Mouse (Mus musculus) ES-E14 (cell line): Measurements from ENCODE around the gene Itk. TPM values are rescaled to one million over a fixed set of nuclear protein-coding genes. Genes with fewer than 3 reads are reported as not detected.

Experiments
- DNase-seq: peaks from one replicate; pipeline ENCODE4 v3.0.0-alpha.2; 2013; ENCODE audit warnings: low read depth, low spot score
- H3K27ac ChIP-seq: 2 replicates; pipeline ENCODE4 v1.5.1; 2012; ENCODE audit warnings: low read depth, mild to moderate bottlenecking, low read length, moderate library complexity, mixed read lengths; ENCODE audit not compliant: poor library complexity, insufficient read depth, severe bottlenecking
- H3K36me3 ChIP-seq: 2 replicates; pipeline ENCODE4 v1.6.1; 2012; ENCODE audit warnings: mild to moderate bottlenecking, low read length, moderate library complexity, mixed read lengths; ENCODE audit not compliant: control insufficient read depth, poor library complexity, insufficient read depth, severe bottlenecking
- H3K4me1 ChIP-seq, 2 experiments: fragments of 150-350 bp in 1 of 2; sonication (generic) in 1 of 2; 2 replicates each; pipeline ENCODE4 v1.6.1; 2012; ENCODE audit warnings: low read length in 2 of 2, mild to moderate bottlenecking in 1 of 2, mixed read lengths in 1 of 2; ENCODE audit not compliant: control insufficient read depth in 2 of 2, insufficient read depth in 2 of 2, poor library complexity in 1 of 2
- H3K4me3 ChIP-seq, 2 experiments: fragments of 150-350 bp in 1 of 2; sonication (generic) in 1 of 2; 2 replicates each; pipeline ENCODE4 v1.5.1; 2012; ENCODE audit warnings: low read length in 2 of 2, low read depth in 1 of 2, mild to moderate bottlenecking in 1 of 2, mixed read lengths in 1 of 2; ENCODE audit not compliant: insufficient read depth in 1 of 2, poor library complexity in 1 of 2, severe bottlenecking in 1 of 2
- H3K9ac ChIP-seq: 2 replicates; pipeline ENCODE4 v1.6.1; 2012; ENCODE audit warnings: low read depth, mild to moderate bottlenecking, low read length, mixed read lengths; ENCODE audit not compliant: poor library complexity, insufficient read depth, severe bottlenecking
- H3K9me3 ChIP-seq: fragments of 150-350 bp; sonication (generic); 2 replicates; pipeline ENCODE4 v1.6.1; 2012; ENCODE audit warnings: low read depth, mild to moderate bottlenecking, low read length; ENCODE audit not compliant: control insufficient read depth, insufficient read depth
- CHD2 ChIP-seq: IDR thresholded peaks from 2 replicates; pipeline ENCODE4 v1.6.1; 2014; ENCODE audit warnings: mild to moderate bottlenecking, low read depth, low read length, inconsistent platforms
- HCFC1 ChIP-seq: IDR thresholded peaks from 2 replicates; pipeline ENCODE4 v1.6.1; 2012; ENCODE audit warnings: low read length, inconsistent platforms, borderline replicate concordance; ENCODE audit not compliant: insufficient read depth
- MAFK ChIP-seq: IDR thresholded peaks from 2 replicates; pipeline ENCODE4 v1.6.1; 2014; ENCODE audit warnings: mild to moderate bottlenecking, low read depth, low read length, inconsistent platforms; ENCODE audit not compliant: insufficient read depth
- ZC3H11A ChIP-seq: IDR thresholded peaks from 2 replicates; pipeline ENCODE4 v1.6.1; 2012; ENCODE audit warnings: low read depth, mild to moderate bottlenecking, inconsistent platforms, low read length, borderline replicate concordance
- ZNF384 ChIP-seq: IDR thresholded peaks from 2 replicates; pipeline ENCODE4 v1.6.1; 2012; ENCODE audit warnings: low read depth, low read length, inconsistent platforms
- in situ Hi-C, 2 experiments: fragments of 600-800 bp; cut with MboI; formaldehyde crosslinking; loops; one replicate each; pipeline ENCODE4 v1.15.1; 2025; ENCODE audit warnings: low sequenced_read_pairs in 2 of 2, inconsistent platforms in 1 of 2; ENCODE audit not compliant: unreplicated experiment in 2 of 2
- total RNA-seq: library from RNA; depleted of rRNA; stranded (reverse); fragments of 300-350 nt; gene quantifications from 2 replicates; pipeline ENCODE4 v1.2.3, GENCODE M21; 2012

Gene Itk
- total RNA-seq, 1 experiment: not detected

DNA sequence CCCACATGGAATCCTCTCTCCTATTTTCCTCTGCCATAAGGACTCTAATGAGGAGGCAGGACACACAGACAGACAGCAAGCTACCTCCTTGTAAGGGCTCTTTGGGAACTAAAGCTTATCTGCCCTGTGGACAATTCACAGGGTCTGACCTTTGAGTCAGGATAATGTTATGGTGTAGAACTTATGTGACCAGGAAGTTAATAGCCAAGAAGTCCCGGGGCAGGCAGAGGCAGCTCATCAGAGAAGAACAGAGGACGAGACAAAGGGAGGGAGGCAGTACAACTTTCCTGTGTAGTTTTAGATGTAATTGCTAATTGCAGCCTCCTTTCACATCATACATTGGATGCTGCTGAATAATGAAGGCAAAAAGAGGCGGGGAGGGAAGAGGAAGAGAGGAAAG, 1.3 kb upstream of the Itk start:
- Histone ChIP-seq H3K36me3 (no peaks in the 10 kb centered on the region), H3K9me3 (no peaks in the 10 kb centered on the region), H3K27ac (no peak overlapping the region), H3K4me3 (no peak overlapping the region), H3K9ac (no peak overlapping the region), H3K4me1 (no peaks in the 10 kb centered on the region)
- in situ Hi-C loops: no loop called here
- DNase-seq: no peak
- TF ChIP-seq CHD2 (no peak), ZC3H11A (no peak), HCFC1 (no peak), MAFK (no peak), ZNF384 (no peak)

DNA sequence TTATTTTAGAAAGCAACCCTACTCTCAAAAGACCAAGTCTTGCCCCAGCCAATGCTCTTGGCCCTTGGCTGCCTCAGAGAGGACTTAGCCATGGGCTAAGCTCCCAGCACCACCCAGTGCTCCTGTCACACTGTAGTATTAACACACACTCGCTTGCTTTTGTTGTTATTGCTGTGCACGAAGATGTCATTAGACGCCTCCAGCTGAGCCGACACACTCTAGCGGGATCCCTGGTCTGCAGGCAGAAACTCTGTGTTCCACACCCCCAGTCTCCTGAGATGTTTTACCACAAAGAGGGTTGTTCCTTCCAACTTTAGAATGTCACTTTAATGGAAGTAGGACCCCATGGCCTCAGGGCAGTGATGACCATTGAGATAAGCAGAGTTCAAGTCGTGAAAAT, 877 bp downstream of the Itk start:
- Histone ChIP-seq H3K9ac (no peak overlapping the region), H3K4me1 (no peaks in the 10 kb centered on the region), H3K9me3 (no peaks in the 10 kb centered on the region), H3K36me3 (no peaks in the 10 kb centered on the region), H3K27ac (no peak overlapping the region), H3K4me3 (no peak overlapping the region)
- in situ Hi-C loops: no loop called here
- no peak for TF ChIP-seq MAFK
- TF ChIP-seq ZNF384: no peak
- no peak for TF ChIP-seq CHD2
- no peak for TF ChIP-seq ZC3H11A
- no peak for TF ChIP-seq HCFC1
- no peak for DNase-seq

DNA sequence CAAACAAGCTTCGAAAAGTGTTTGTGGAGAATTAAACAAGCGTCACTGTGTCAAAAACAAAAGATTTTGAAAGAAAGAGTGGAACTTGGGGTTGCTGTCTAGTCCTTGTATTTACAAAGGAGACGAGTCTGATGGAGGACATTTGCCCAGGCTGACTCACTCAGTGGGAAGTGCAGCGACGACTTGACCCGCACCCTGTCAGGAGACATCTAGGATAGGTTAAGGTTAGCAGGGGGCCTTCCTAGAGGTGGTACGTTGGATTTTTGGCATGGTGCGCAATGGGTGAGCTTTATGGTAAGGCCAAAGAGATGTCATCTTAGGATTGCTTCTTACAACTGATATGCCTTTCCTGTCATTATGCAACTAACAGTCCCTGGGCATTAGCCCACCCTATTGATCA, 2.3 kb downstream of the Itk start:
- TF ChIP-seq ZC3H11A (no peak), CHD2 (no peak), ZNF384 (no peak), HCFC1 (no peak), MAFK (no peak)
- in situ Hi-C loops: no loop called here
- Histone ChIP-seq H3K9ac (no peak overlapping the region), H3K36me3 (no peaks in the 10 kb centered on the region), H3K27ac (no peak overlapping the region), H3K4me1 (no peaks in the 10 kb centered on the region), H3K9me3 (no peaks in the 10 kb centered on the region), H3K4me3 (no peak overlapping the region)
- DNase-seq: no peak

DNA sequence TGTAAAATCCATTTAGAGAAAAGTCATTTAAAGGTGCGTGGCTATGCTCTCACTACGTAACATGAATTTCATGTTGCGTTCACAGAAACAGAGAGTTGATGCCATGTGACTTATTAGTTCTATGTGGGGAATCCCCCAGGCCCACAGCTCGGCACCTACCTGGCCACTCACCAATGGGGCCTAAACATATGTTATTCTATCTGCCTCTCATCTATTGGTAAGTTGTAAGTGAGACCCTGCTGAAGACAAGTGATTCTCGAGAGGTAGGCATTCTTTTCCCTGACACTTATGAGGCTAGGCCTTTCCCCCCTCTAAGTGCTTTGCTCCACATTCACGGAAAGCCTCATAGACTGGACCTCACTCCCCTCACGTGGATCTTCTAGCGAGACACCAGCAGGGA, 2.8 kb downstream of the Itk start:
- no peak overlapping the region for H3K9ac ChIP-seq
- in situ Hi-C loops: no loop called here
- H3K4me1 ChIP-seq: no peaks in the 10 kb centered on the region
- no peak for DNase-seq
- no peaks in the 10 kb centered on the region for H3K36me3 ChIP-seq
- no peaks in the 10 kb centered on the region for H3K9me3 ChIP-seq
- TF ChIP-seq ZNF384 (no peak), HCFC1 (no peak), MAFK (no peak), ZC3H11A (no peak), CHD2 (no peak)
- H3K4me3 ChIP-seq: no peak overlapping the region
- H3K27ac ChIP-seq: no peak overlapping the region

DNA sequence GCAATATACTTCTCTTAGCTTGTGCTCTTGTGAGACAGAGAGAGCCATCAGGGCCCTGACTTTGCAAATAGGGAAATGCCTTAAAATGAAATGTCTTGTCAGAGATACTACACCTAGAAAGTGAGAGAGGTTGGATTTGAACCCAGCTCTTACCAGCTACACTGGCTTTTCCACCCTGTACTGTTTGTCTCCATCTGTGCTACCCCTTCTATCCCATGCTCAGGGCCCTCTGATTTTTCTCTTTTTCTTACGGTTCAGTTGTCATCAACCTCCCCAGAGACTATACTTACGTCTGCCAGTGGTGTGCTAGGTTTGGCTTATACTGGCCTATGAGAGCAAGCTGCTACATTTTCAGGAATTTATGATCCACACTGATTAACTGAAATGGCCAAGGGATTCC, 4.4 kb downstream of the Itk start:
- in situ Hi-C loops: no loop called here
- no peak overlapping the region for H3K27ac ChIP-seq
- no peak overlapping the region for H3K4me3 ChIP-seq
- no peak overlapping the region for H3K9ac ChIP-seq
- H3K9me3 ChIP-seq: no peaks in the 10 kb centered on the region
- H3K4me1 ChIP-seq: no peaks in the 10 kb centered on the region
- DNase-seq: no peak
- H3K36me3 ChIP-seq: no peaks in the 10 kb centered on the region
- TF ChIP-seq ZC3H11A (no peak), HCFC1 (no peak), CHD2 (no peak), MAFK (no peak), ZNF384 (no peak)
